Mouse (Mus musculus): ENCODE results near the gene Dapk1.

The Dapk1 gene

GRCm38 (mm10) chr13:60743381-60744077, 141.8 kb downstream of the Dapk1 start:
- DNase-seq = no peak

GRCm38 (mm10) chr13:60744078-60744460, 142.3 kb downstream of the Dapk1 start:
- DNase-seq = peak; percentile 90

GRCm38 (mm10) chr13:60744736-60745135, 143.0 kb downstream of the Dapk1 start:
- no peak for DNase-seq

DNA sequence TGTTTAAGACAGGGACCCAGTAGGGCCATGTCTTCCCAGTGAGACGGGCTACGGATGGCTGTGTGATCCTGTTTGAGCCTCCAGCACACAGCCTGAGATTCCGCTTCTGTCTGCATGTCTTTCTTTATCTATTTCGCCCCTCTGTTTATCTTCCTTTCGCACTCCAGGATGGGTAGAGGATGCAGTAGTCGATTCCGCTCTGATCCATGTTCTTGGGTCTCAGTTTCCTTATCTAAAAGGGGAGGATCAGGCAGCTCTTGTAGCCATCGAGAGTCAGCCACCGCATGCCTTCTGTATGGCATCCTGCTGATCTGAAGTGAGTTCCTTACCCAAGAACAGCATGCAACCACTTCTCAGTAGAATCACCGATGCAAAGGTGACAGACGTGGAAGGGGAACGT, 143.6 kb downstream of the Dapk1 start:
- DNase-seq = no peak

DNA sequence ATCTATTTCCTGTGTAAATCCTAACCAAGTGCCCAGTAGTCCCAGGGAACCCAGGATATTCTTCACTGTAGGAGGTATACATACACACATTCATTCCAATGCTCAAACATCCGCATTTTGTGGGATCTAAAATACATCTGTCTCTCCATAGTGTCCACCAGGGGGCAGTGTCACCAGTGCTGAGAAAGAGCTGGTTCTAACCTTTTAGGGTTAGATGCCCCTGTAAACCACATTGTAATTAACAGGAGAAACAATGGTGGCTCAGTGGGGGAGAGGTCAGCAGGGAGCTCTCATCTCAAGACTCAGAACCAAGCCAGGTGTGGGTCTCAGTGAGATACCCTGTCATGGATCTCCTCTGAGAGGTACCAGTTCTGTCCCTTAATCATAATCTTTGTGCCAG, 144.5 kb downstream of the Dapk1 start:
- DNase-seq = peak; percentile 41

GRCm38 (mm10) chr13:60747201-60747600, 145.5 kb downstream of the Dapk1 start:
- DNase-seq = no peak

GRCm38 (mm10) chr13:60748556-60748955, 146.8 kb downstream of the Dapk1 start:
- DNase-seq = no peak

- DNase-seq = no peak
These were observed 149.2 kb downstream of the Dapk1 start for GRCm38 (mm10) chr13:60750930-60751329.

DNA sequence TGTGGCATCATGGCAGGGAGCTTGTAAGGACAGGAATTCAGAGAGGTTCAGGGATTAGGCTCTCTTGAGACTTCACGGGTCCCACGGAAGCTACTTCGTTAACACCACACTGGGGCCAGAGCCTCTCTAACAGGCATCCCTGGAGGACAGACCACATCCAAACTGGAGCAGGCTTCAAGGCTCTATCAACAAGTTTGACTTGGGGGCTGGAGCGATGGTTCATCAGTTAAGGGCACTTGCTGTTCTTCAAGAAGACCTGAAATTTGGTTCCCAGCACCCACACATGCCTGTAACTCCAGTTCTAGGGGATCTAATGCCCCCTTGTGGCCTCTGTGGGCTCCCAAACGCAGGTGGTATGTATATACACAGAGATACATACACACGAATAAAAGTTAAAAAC, 151.5 kb downstream of the Dapk1 start:
- DNase-seq = no peak

DNA sequence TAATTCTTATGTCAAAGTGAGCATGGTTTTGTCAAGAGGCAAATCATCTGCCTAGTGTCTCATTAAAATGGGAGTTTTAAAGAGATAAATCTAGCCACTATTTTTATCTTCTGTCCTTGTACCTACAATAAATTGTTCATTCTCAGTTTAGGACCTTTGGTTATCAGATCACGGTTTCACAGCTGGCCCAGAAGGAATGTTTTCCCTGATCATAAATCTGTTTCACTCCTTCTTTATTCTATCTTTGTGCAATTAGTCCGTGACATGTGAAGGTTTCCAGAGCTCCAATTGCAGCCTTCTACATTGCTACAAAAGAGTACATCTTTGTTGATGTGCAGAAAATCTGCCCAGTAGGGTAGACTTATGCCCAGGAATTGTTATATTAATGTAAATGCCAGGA, 153.5 kb downstream of the Dapk1 start:
- no peak for DNase-seq

DNA sequence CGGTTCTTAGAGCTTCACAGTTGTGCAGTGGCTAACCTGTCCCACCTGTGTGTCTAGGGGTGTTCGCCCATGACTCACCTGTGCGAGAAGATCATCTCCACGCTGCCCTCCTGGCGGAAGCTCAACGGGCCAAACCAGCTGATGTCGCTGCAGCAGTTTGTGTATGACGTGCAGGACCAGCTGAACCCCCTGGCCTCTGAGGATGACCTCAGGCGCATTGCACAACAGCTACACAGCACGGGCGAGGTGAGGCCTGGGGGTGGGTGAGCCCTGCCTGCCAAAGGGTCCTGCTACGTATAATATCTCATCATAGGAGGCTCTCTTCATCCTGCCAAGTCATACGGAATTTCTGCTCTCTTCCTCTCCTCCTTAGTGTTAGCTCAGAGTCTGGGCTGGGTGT, 155.5 kb downstream of the Dapk1 start:
- no peak for DNase-seq

GRCm38 (mm10) chr13:60759136-60759535, 157.4 kb downstream of the Dapk1 start:
- DNase-seq = peak; percentile 65

DNA sequence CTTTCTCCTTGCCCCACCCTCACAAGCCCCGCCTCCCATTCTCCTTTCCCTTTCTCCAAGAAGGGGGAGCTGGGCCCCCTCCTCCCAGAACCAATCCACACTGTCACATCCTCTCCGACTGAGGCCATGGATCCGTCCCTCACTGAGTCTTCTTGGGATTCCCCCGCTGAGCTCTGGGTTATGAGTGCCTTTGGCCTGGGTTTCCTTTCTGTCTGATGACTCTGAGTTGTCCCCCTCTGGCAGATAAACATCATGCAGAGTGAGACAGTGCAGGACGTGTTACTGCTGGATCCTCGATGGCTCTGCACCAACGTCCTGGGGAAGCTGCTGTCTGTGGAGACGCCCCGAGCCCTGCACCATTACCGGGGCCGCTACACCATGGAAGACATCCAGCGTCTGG, 158.6 kb downstream of the Dapk1 start:
- DNase-seq = no peak

DNA sequence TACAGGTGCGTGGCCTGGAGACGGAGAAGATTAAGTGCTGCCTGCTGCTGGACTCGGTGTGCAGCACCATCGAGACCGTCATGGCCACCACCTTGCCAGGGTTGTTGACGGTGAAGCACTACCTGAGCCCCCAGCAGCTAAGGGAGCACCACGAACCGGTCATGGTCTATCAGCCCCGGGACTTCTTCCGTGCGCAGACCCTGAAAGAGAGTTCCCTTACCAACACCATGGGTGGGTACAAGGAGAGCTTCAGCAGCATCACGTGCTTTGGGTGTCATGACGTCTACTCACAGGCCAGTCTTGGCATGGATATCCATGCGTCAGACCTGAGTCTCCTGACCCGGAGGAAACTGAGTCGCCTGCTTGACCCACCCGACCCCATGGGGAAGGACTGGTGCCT, 159.4 kb downstream of the Dapk1 start:
- DNase-seq = no peak

- DNase-seq = no peak
These were observed 178.8 kb downstream of the Dapk1 start for GRCm38 (mm10) chr13:60780534-60780933.

GRCm38 (mm10) chr13:60783301-60783700, 181.6 kb downstream of the Dapk1 start:
- DNase-seq = no peak

- no peak for DNase-seq
These were observed 184.5 kb downstream of the Dapk1 start, which contains the start of gene BC051665 for GRCm38 (mm10) chr13:60786264-60786663. Gene BC051665, minus strand, starts transcription at chr13:60786364.

DNA sequence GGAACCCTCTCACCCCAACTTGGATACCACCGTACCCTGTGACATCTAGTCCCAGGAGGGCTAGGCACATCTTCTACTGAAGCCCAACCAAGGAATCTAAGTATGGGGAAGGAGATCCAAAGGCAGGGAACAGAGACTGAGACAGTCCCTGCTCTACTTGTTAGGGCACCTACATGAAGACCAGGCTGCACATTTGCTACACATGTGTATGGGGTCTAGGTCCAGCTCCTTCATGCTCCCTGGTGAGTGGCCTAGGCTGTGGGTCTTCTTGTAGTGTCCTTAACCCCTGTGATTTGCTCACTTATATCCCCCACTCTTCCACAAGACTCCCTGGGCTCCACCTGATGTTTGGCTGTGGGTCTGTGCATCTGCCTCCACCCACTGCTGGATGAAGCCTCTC, 187.7 kb downstream of the Dapk1 start:
- DNase-seq = no peak

DNA sequence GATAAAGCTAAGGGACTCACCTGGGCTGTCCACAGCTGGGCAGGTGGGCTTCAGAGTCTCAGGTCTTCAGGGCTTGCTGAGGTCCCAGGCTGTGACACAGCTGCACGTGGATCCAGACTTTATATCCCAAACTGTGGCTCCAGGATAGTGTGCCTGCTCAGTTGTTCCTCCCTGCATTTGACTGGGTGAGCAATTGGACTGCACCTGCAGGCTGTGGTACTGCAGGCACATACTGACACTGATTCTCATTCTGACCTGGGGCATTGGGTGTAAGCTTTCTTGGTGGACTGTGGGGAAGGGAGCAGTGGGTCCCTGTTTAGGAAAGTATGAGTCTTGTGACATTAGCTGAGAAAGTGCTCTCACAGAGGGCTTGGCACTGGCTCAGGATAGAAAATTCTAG, 201.0 kb downstream of the Dapk1 start, which contains the start of gene Ctsll3:
Gene Ctsll3 (minus strand): TSS at position 101 of the 400 bp plus-strand sequence.
- no peak for DNase-seq

- DNase-seq = no peak
These were observed 207.9 kb downstream of the Dapk1 start for GRCm38 (mm10) chr13:60809690-60810089.

- no peak for DNase-seq
These were observed 211.0 kb downstream of the Dapk1 start for GRCm38 (mm10) chr13:60812768-60813167.
